15 mouse cellular contexts compared by ENCODE assay signal in genomic region chr9:101230028-101230427, GRCm38 (mm10).
"Had no signal": no experiment of that assay in that cellular context is flagged by ENCODE, and none has a peak within 500 bp of the region (broad histone marks: within the 10 kb centered on the region; RNA-seq: fewer than 3 reads in every experiment).

No protein-coding gene starts in this region.

- ATAC-seq: hindbrain, postnatal 0 days; intestine, embryonic 16.5 days had no signal

- DNase-seq: gastrocnemius, adult 2 months; gastrocnemius, postnatal 10 days; gastrocnemius, postnatal 25 days; heart, adult 11 months; heart, postnatal 10 days; heart, postnatal 4 days; kidney, adult 11 months; kidney, adult 2 months; kidney, adult 9 months; kidney, postnatal 14 days; kidney, postnatal 36 days; layer of hippocampus, adult 9-11 months; liver had no signal
